Mouse (Mus musculus): ENCODE measurements around the gene Rnf224. TPM values are rescaled to one million over a fixed set of nuclear protein-coding genes. Genes with fewer than 3 reads are reported as not detected.
A peak's percentile ranks its signal among the peaks of the same experiment; 100 is the strongest.

The Rnf224 gene
- polyA plus RNA-seq, 1 experiment from 2014 or later: not detected

DNA sequence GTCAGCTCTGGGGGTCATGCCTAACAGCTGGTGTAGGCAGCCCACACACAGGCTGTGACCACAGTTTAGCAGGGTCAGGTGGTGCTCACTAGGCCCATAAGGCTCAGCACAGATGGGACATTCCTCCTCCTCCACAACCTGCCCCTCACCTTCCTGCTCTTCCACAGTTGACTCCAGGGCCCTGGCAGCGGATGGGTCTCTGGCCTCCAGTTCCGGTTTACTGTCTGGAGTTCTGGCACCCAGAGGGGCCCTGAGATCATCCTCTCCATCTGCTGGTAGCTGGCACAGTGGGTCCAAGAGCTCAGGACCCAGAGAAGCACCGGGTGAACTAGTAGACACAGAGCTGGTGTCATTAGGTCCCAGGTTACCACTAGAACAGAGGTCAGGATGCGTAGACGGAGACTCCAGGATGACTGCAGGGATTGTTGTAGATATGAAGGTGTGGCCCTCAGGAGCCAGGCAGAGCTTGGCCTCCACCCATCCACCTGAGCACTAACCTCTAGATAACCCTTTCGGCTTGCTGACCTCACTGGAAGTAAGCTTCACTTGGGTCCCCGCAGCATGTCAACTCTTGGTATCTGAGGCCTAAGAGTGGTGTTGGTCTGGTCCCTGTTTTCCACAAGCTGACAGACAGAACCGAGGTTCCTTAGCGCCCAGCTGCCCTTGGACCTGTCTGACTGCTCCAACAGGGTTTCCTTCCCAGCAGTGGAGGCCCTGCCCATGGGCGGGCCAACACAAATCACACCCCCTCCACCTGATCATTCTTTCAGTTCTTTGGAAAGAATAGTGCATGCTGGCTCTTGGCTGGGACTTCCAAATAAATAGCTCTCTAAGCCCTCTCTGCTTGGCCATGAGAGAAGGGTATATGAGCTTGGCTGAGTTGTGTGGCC, 9.8 kb upstream of the Rnf224 start, which contains the start of gene AL732309.1:
AL732309.1 (minus strand) TSS at position 681 of the 890 bp plus-strand sequence.
- Histone ChIP-seq H3K4me2 (no peak within 1 kb of the TSS), H3K4me3 (no peak within 1 kb of the TSS), H3K4me1 (replicated peaks) (peaks cover 21% of the 10 kb centered on the region), H3K27ac (replicated peaks) (no peak within 1 kb of the TSS), H3K36me3 (peaks cover 72% of the 10 kb centered on the region), H3K9ac (no peak within 1 kb of the TSS), H3K27me3 (peaks cover 7% of the 10 kb centered on the region; the same call in 1 of the 2 replicates), H3K9me3 (no peaks in the 10 kb centered on the region)
- 92% methylated on average over 10 of the region's 10 CpGs for WGBS
- ATAC-seq (ENCODE audit: low read depth): no peak

DNA sequence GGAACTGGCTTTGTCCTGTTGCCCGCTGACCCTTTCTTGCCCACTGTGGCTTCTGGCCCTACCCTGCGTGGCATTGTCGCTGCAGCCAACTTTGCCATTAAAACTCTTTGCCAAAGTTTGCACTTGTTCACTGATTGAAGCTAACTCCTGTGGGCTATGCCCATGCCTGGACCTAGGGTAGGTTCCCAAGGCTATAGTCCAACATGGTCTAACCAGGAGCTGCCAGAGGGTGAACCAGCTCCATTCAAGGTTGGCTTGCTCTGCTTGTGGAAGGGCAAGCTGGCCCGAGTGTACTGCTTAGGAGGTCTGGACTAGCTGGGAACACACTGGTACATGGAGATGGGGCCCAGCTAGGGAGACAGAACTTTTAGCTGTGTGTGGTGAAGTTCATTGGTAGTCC, 7.6 kb upstream of the Rnf224 start:
- no peak overlapping the region for H3K4me2 ChIP-seq
- peaks cover 11% of the 10 kb centered on the region; the same call in 1 of the 2 replicates for H3K27me3 ChIP-seq
- 90% methylated on average over 4 of the region's 4 CpGs for WGBS
- peaks cover 33% of the 10 kb centered on the region for H3K4me1 ChIP-seq (replicated peaks)
- ATAC-seq (ENCODE audit: low read depth): no peak
- H3K36me3 ChIP-seq: peaks cover 49% of the 10 kb centered on the region
- H3K4me3 ChIP-seq: no peak overlapping the region
- H3K27ac ChIP-seq (replicated peaks): no peak overlapping the region
- H3K9ac ChIP-seq: no peak overlapping the region
- H3K9me3 ChIP-seq: no peaks in the 10 kb centered on the region

GRCm38 (mm10) chr2:25243342-25243741, 6.8 kb upstream of the Rnf224 start:
- Histone ChIP-seq H3K4me2 (peak overlapping the region; percentile 85), H3K36me3 (peaks cover 41% of the 10 kb centered on the region), H3K27ac (replicated peaks) (no peak overlapping the region), H3K4me1 (replicated peaks) (peaks cover 33% of the 10 kb centered on the region), H3K9ac (peak overlapping the region; percentile 87), H3K9me3 (no peaks in the 10 kb centered on the region), H3K4me3 (peak overlapping the region; percentile 67), H3K27me3 (peaks cover 11% of the 10 kb centered on the region; the same call in 1 of the 2 replicates)
- 77% methylated on average over 8 of the region's 8 CpGs for WGBS
- no peak for ATAC-seq (ENCODE audit: low read depth)

DNA sequence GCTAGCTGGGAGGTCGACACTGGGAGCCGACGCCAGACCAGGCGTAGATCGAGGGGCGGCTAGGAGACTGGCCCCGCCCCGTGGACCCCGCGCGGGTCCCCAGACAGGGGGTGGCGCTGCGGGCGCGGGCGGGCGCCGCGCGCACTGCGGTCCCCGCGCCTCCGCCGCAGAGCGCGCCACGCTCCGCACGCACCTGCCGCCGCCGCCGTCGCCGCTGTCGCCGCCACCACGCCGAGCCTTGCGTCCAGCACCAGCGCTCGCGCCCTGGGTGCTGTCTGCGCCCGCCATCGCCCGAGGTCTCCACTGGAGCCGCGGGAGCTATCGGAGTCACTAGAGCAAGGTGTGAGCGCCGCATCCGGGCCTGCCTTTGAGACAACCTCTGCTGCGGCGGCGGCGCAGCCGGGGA, 5.5 kb upstream of the Rnf224 start, which contains the start of the genes Rnf208 and Cysrt1:
Rnf208 (plus strand) TSS at position 155 of the 406 bp plus-strand sequence.
Cysrt1 (minus strand) TSS at position 352 of the 406 bp plus-strand sequence.
- peaks cover 11% of the 10 kb centered on the region for H3K27me3 ChIP-seq
- no peaks in the 10 kb centered on the region for H3K9me3 ChIP-seq
- H3K4me3 ChIP-seq: peak within 1 kb of the TSS; percentile 67
- peaks cover 30% of the 10 kb centered on the region for H3K36me3 ChIP-seq
- peak within 1 kb of the TSS; percentile 69 for H3K27ac ChIP-seq (replicated peaks)
- H3K4me1 ChIP-seq (replicated peaks): peaks cover 33% of the 10 kb centered on the region
- peak within 1 kb of the TSS; percentile 87 for H3K9ac ChIP-seq
- WGBS: 0% methylated on average over 55 of the region's 59 CpGs
- ATAC-seq (ENCODE audit: low read depth): peak; percentile 47
- peak within 1 kb of the TSS; percentile 85 for H3K4me2 ChIP-seq

GRCm38 (mm10) chr2:25241438-25241775, 4.8 kb upstream of the Rnf224 start:
- WGBS: 22% methylated on average over 6 of the region's 6 CpGs
- Histone ChIP-seq H3K9ac (peak overlapping the region; percentile 87), H3K36me3 (peaks cover 23% of the 10 kb centered on the region), H3K27ac (replicated peaks) (peak overlapping the region; percentile 69), H3K4me1 (replicated peaks) (peaks cover 33% of the 10 kb centered on the region), H3K4me2 (peak overlapping the region; percentile 85), H3K27me3 (peaks cover 11% of the 10 kb centered on the region), H3K4me3 (peak overlapping the region; percentile 67), H3K9me3 (no peaks in the 10 kb centered on the region)
- ATAC-seq (ENCODE audit: low read depth): peak; percentile 45

DNA sequence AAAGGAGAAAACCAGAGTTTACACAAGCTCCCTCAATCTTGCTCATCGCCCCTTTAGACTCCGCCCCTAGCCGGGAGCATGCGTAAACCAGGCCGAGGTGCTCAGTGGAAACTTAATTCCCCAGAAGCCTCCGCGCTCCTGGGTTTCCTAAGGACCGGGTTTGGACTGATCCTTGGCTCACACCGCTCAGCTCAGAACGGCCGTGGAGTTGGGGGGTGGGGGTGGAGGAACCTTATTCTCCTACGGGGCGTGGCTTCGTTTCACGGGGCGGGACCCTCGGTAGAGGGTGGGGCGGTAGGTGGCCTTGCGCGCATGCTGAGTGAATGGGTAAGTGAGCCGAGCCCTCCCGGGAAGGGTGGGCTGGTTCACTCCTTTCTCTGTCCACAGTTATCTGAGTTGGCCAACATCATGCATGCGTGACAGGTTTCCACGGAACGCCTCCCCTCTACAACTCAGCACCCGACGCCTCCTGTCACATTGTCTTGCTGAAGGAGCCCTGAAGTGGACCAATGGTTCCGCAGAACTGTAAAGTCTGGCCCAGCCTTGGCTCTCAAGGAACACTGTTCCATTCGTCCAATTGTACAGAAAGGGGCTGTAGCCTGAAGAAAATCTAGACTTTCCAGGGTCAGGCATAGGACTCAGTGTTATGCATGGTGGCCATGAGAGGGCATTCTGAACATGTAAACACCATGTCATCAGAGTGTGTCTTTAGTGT, 4.3 kb upstream of the Rnf224 start:
- WGBS: 1% methylated on average over 29 of the region's 29 CpGs
- H3K36me3 ChIP-seq: peaks cover 18% of the 10 kb centered on the region
- peak overlapping the region; percentile 87 for H3K9ac ChIP-seq
- peak overlapping the region; percentile 67 for H3K4me3 ChIP-seq
- peaks cover 33% of the 10 kb centered on the region for H3K4me1 ChIP-seq (replicated peaks)
- peak; percentile 80 for ATAC-seq (ENCODE audit: low read depth)
- H3K27ac ChIP-seq (replicated peaks): peak overlapping the region; percentile 69
- H3K9me3 ChIP-seq: no peaks in the 10 kb centered on the region
- H3K4me2 ChIP-seq: peak overlapping the region; percentile 85
- H3K27me3 ChIP-seq: peaks cover 11% of the 10 kb centered on the region

DNA sequence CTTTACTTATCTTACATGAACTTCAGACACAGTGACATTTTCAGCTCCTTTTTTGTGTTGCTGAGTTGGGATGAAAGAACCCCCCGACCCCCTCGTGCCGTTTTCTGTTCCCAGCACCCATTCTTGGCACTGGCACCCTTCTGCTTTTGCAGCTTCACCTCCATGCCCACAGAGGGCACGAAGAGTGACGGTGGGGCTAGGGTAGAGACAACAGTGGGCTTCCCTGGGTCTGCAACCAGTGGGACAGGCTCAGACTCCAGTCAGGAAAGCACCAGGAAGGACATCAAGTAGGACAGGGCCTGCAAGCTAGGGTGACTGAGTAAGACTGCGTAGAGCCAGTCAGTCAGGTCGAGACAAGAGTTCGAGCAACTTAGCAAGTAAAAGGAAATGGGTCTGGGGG, 3.7 kb upstream of the Rnf224 start:
- H3K27ac ChIP-seq (replicated peaks): peak overlapping the region; percentile 69
- ATAC-seq (ENCODE audit: low read depth): peak; percentile 2; the same call in 1 of the 2 replicates
- peak overlapping the region; percentile 87 for H3K9ac ChIP-seq

GRCm38 (mm10) chr2:25239766-25240165, 3.2 kb upstream of the Rnf224 start:
- H3K4me3 ChIP-seq: no peak overlapping the region
- no peak overlapping the region for H3K4me2 ChIP-seq
- no peaks in the 10 kb centered on the region for H3K9me3 ChIP-seq
- peaks cover 11% of the 10 kb centered on the region for H3K27me3 ChIP-seq
- H3K36me3 ChIP-seq: 0 out of 2 replicates have a peak, but pooled peaks cover 7% of the 10 kb centered on the region
- H3K4me1 ChIP-seq (replicated peaks): peaks cover 33% of the 10 kb centered on the region
- H3K27ac ChIP-seq (replicated peaks): no peak overlapping the region
- ATAC-seq (ENCODE audit: low read depth): no peak
- 88% methylated on average over 3 of the region's 3 CpGs for WGBS
- H3K9ac ChIP-seq: no peak overlapping the region

More for the DNA sequence above, 3.7 kb upstream of the Rnf224 start:
- H3K27me3 ChIP-seq: peaks cover 11% of the 10 kb centered on the region
- no peaks in the 10 kb centered on the region for H3K9me3 ChIP-seq
- H3K4me3 ChIP-seq: peak overlapping the region; percentile 67
- peak overlapping the region; percentile 85 for H3K4me2 ChIP-seq
- 53% methylated on average over 8 of the region's 8 CpGs for WGBS
- peaks cover 33% of the 10 kb centered on the region for H3K4me1 ChIP-seq (replicated peaks)
- peaks cover 12% of the 10 kb centered on the region; the same call in 1 of the 2 replicates for H3K36me3 ChIP-seq

DNA sequence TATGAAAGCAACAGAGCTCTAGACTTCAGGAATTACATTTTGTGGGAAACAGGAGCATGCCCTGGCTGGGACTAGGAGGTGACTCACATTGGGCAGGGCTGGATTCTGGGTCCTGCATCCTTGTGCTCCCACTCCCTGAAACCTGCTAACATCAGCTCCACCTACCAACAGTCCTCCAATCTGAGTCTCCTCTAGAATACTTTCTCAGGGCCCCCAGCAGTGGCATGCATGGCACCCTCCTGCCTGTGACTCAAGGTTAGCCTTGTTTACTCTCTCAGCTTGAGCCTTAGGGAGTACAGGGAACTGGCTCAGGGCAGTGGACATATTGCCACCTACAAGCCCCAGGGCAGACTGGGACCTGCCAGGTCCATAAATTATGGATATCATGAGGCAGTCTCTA, 1.5 kb upstream of the Rnf224 start:
- H3K27ac ChIP-seq (replicated peaks): no peak overlapping the region
- H3K4me1 ChIP-seq (replicated peaks): peaks cover 27% of the 10 kb centered on the region
- H3K4me3 ChIP-seq: no peak overlapping the region
- no peaks in the 10 kb centered on the region for H3K9me3 ChIP-seq
- H3K36me3 ChIP-seq: no peaks in the 10 kb centered on the region
- ATAC-seq (ENCODE audit: low read depth): no peak
- H3K4me2 ChIP-seq: no peak overlapping the region
- peaks cover 10% of the 10 kb centered on the region for H3K27me3 ChIP-seq
- H3K9ac ChIP-seq: no peak overlapping the region

DNA sequence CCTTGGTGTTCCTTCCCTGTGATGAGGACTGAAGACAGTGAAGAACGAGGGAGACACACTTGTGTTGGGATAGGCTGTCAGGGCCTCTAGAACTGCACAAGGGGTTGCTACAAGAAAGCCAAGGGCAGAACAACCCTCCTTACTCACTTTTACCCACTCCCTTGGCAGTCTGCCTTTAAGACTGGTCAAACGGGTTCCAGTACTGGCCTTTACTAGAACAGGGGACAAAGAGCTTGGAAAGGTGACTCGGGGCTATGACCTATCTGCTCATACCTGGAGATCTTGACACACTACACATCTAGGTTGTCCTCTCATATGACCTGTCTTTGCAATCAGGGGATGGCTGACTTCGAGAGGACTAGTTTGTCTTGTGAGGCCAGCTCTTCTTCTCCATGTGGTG, 935 bp upstream of the Rnf224 start:
- ATAC-seq (ENCODE audit: low read depth): no peak
- no peaks in the 10 kb centered on the region for H3K36me3 ChIP-seq
- H3K9me3 ChIP-seq: no peaks in the 10 kb centered on the region
- H3K4me1 ChIP-seq (replicated peaks): peaks cover 22% of the 10 kb centered on the region
- WGBS: 68% methylated on average over 4 of the region's 4 CpGs
- H3K27ac ChIP-seq (replicated peaks): no peak overlapping the region
- no peak overlapping the region for H3K4me2 ChIP-seq
- H3K4me3 ChIP-seq: no peak overlapping the region
- peaks cover 6% of the 10 kb centered on the region for H3K27me3 ChIP-seq
- H3K9ac ChIP-seq: no peak overlapping the region

GRCm38 (mm10) chr2:25234551-25235220, 1.9 kb downstream of the Rnf224 start:
- no peak overlapping the region for H3K9ac ChIP-seq
- H3K27me3 ChIP-seq: no peaks in the 10 kb centered on the region; the same call in 1 of the 2 replicates
- H3K9me3 ChIP-seq: no peaks in the 10 kb centered on the region
- no peaks in the 10 kb centered on the region for H3K4me1 ChIP-seq (replicated peaks)
- H3K4me2 ChIP-seq: no peak overlapping the region
- H3K4me3 ChIP-seq: no peak overlapping the region
- 81% methylated on average over 5 of the region's 5 CpGs for WGBS
- no peak overlapping the region for H3K27ac ChIP-seq (replicated peaks)
- H3K36me3 ChIP-seq: no peaks in the 10 kb centered on the region
- no peak for ATAC-seq (ENCODE audit: low read depth)

Measured in neural tube, embryonic 13.5 days (tissue).